Mouse (Mus musculus) embryonic fibroblast, embryonic 13.5 days (primary cell): ENCODE results near the gene Pnlip. TPM values are rescaled to one million over a fixed set of nuclear protein-coding genes. Genes with fewer than 3 reads are reported as not detected.

Experiments
- H3K27ac ChIP-seq: 2 replicates; pipeline ENCODE4 v1.5.1; 2012; ENCODE audit warnings: low read length, control low read depth, inconsistent platforms; ENCODE audit not compliant: insufficient read depth
- H3K4me1 ChIP-seq: 2 replicates; pipeline ENCODE4 v1.6.1; 2011; ENCODE audit warnings: low read length; ENCODE audit not compliant: control insufficient read depth, insufficient read depth
- H3K4me3 ChIP-seq: 2 replicates; pipeline ENCODE4 v1.5.1; 2011; ENCODE audit warnings: mild to moderate bottlenecking, control low read depth, low read length; ENCODE audit not compliant: insufficient read depth
- CTCF ChIP-seq: IDR thresholded peaks from 2 replicates; pipeline ENCODE4 v1.5.1; 2011; ENCODE audit warnings: mild to moderate bottlenecking, control low read depth, low read length, moderate library complexity, borderline replicate concordance; ENCODE audit not compliant: insufficient read depth
- POLR2A ChIP-seq: IDR thresholded peaks from 2 replicates; pipeline ENCODE4 v1.6.1; 2011; ENCODE audit warnings: low read depth, mild to moderate bottlenecking, control low read depth, low read length, moderate library complexity
- polyA plus RNA-seq: library from polyadenylated mRNA; stranded (reverse); fragments of >200 nt; gene quantifications from 2 replicates; pipeline ENCODE4 v1.2.4, GENCODE M21; 2011; ENCODE audit warnings: low read depth; ENCODE audit not compliant: missing spikeins, insufficient read length

The Pnlip gene
- polyA plus RNA-seq, 1 experiment: not detected

DNA sequence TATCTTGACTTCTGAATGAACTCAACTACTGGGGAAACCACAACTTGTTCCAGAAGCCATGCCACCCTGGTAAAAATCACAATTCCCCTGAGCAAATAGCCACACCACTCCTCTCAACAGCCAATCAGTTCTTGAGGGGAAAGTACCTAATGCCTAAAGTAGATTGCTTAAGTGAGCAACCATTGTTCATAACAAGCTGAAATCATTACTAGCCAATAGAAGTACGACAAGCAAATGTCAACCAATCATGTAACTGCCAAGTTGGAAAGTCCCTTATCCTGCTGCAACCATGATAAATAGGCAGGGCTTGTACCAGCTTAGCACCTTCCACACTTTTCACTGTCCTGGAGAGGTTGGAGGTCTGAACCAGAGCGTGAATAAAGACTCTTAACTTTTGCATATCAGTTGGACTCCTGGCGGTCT lies 22.9 kb upstream of the Pnlip start:
- TF ChIP-seq CTCF (no peak), POLR2A (no peak)

GRCm38 (mm10) chr19:58650036-58650435 lies 2.3 kb upstream of the Pnlip start:
- Histone ChIP-seq H3K4me3 (no peak overlapping the region), H3K4me1 (peaks cover 2% of the 10 kb centered on the region; the same call in 1 of the 2 replicates), H3K27ac (no peak overlapping the region)
- TF ChIP-seq POLR2A (no peak), CTCF (no peak)

More for the DNA sequence above, 22.9 kb upstream of the Pnlip start:
- no peak overlapping the region for H3K4me3 ChIP-seq
- peaks cover 2% of the 10 kb centered on the region; the same call in 1 of the 2 replicates for H3K4me1 ChIP-seq
- no peak overlapping the region for H3K27ac ChIP-seq

- H3K4me3 ChIP-seq: no peak overlapping the region
- no peak for TF ChIP-seq CTCF
- no peak overlapping the region for H3K27ac ChIP-seq
These were observed 9.8 kb downstream of the Pnlip start for GRCm38 (mm10) chr19:58662098-58662497.

DNA sequence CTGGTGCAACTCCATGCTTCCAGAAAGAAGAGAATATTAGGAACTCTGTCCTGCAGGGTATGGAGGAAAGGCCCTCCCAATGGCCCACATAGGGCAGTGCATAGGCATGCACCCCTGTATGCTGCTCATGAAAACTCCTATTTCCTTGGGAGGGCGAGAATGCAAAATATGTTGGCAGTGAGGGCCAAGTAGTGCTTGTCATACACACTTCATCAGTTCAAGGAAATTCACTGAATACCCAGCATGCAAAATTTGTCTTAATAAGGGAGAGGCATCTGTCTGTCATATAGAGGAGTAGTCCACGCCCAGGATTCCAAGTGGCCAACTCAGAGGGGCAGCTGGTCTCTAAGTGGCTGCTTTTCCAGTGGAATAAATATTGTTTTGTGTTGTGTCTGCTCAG lies 11.0 kb downstream of the Pnlip start:
- no peak for TF ChIP-seq CTCF
- TF ChIP-seq POLR2A: no peak
- Histone ChIP-seq H3K4me3 (no peak overlapping the region), H3K27ac (peak overlapping the region; percentile 15; the same call in 1 of the 2 replicates), H3K4me1 (peaks cover 17% of the 10 kb centered on the region)

More at GRCm38 (mm10) chr19:58662098-58662497, 9.8 kb downstream of the Pnlip start:
- H3K4me1 ChIP-seq: peaks cover 17% of the 10 kb centered on the region

DNA sequence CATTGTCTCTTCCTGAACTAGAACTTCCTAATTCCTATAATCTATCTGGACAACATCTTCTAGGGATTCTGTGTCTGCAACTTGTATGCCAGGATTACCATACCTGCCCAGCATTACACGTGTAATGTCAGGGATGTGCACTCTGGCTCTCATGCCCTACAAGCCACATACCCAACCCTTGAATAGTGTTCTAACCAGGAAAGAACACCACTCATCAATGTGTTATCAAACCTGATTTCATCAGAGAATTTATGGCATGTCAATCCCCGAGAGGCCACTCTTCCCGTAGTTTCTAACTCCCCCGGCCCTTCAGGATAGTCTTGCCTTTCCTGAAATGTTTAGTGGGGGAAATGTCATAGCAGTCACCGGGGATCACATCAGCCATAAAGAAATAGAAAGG lies 12.6 kb downstream of the Pnlip start:
- H3K4me3 ChIP-seq: no peak overlapping the region
- TF ChIP-seq CTCF (no peak), POLR2A (no peak)
- peak overlapping the region; percentile 64 for H3K27ac ChIP-seq
- H3K4me1 ChIP-seq: peaks cover 17% of the 10 kb centered on the region

DNA sequence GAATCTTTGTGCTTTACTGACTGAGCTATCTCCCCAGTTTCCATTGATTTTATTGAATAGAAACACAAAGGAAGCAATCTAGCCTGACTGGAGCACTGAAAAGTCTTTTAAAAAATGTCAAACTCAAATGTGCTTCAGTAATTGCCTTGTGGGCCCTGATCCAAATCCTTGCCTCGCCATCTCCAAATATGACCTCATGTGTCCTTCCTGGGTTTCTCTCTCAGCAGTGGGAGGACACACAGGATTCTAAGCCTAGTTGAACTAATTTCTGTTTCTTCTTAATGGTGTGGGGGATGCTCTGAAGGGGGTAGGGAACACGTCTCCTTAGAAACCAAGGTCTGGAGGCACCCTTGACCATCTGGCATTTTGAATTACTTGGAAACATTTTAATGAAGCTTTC lies 22.3 kb downstream of the Pnlip start:
- no peaks in the 10 kb centered on the region for H3K4me1 ChIP-seq
- no peak overlapping the region for H3K4me3 ChIP-seq
- no peak overlapping the region for H3K27ac ChIP-seq
- no peak for TF ChIP-seq POLR2A
- no peak for TF ChIP-seq CTCF

DNA sequence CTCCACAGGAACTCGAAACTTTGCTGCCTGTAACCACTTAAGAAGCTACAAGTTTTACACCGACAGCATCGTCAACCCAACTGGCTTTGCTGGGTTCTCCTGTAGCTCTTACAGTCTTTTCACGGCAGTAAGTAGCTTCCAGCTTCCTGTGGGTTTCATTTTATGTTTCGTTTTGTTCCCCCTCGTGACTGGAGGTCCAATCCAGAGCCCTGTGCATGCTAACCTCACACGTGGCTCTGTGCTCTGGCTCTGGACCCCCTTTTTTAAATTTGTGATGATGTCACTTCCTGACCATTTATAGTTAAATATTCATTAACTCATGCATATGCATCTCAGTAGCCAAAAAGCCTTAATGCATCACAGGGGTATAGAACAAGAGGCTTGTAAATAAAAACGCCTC lies 24.8 kb downstream of the Pnlip start:
- Histone ChIP-seq H3K4me1 (no peaks in the 10 kb centered on the region), H3K27ac (no peak overlapping the region), H3K4me3 (no peak overlapping the region)
- TF ChIP-seq POLR2A: no peak

GRCm38 (mm10) chr19:58688933-58689332 lies 36.6 kb downstream of the Pnlip start:
- Histone ChIP-seq H3K4me3 (no peak overlapping the region), H3K27ac (no peak overlapping the region), H3K4me1 (no peaks in the 10 kb centered on the region)
- TF ChIP-seq CTCF (no peak), POLR2A (no peak)

GRCm38 (mm10) chr19:58695314-58695713 lies 43.0 kb downstream of the Pnlip start:
- Histone ChIP-seq H3K4me1 (no peaks in the 10 kb centered on the region), H3K27ac (no peak overlapping the region), H3K4me3 (no peak overlapping the region)
- TF ChIP-seq CTCF (no peak), POLR2A (no peak)

- TF ChIP-seq POLR2A: no peak
- no peak overlapping the region for H3K27ac ChIP-seq
- no peaks in the 10 kb centered on the region for H3K4me1 ChIP-seq
- no peak overlapping the region for H3K4me3 ChIP-seq
These were observed 43.9 kb downstream of the Pnlip start for GRCm38 (mm10) chr19:58696235-58696634.

DNA sequence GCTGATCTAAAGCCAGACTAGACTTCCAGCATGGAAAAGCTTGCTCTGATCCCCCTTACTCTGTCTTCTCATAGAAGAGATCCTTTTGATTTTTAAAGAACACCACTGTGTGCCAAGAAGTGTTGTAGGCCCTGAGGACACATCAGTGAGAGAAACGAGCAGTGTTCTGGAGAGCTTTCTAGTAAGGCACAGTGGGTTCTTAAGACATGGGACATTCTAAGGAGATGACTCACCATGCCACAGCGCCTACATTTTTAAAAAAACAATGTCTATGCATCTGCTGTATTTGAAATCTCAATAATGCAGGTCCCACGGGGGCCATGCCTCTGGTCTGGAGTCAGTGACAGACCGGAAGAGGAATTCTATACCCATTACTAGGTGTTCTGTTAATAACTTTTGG lies 52.3 kb downstream of the Pnlip start:
- H3K4me3 ChIP-seq: no peak overlapping the region
- no peaks in the 10 kb centered on the region; the same call in 1 of the 2 replicates for H3K4me1 ChIP-seq

DNA sequence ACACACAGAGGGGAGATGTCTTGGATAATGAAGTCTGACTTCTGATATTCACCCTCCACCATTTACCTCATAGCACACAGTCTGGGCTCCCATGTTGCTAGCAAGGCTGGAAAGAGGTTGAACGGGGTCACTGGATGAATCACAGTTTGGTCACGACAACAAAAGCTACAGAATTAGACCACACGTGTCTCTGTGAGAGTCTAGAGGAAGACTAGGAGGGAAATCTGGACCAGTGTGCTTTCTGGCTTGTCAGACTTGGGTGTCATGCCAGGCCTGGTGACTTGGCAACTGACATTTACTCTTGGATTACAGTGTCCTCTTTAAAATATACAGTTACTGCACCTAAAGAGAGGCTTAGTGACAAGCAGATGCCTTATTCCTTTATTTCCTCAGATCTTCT lies 56.3 kb downstream of the Pnlip start:
- H3K4me1 ChIP-seq: no peaks in the 10 kb centered on the region; the same call in 1 of the 2 replicates

More for the DNA sequence above, 52.3 kb downstream of the Pnlip start:
- no peak overlapping the region for H3K27ac ChIP-seq
- TF ChIP-seq POLR2A (no peak), CTCF (no peak)

More for the DNA sequence above, 56.3 kb downstream of the Pnlip start:
- Histone ChIP-seq H3K4me3 (no peak overlapping the region), H3K27ac (no peak overlapping the region)
- TF ChIP-seq POLR2A (no peak), CTCF (no peak)
